Mouse (Mus musculus): ENCODE measurements around the gene Xylt1. TPM values are rescaled to one million over a fixed set of nuclear protein-coding genes. Genes with fewer than 3 reads are reported as not detected.

The Xylt1 gene
- polyA plus RNA-seq, 1 experiment from 2014 or later: 3.8 TPM

DNA sequence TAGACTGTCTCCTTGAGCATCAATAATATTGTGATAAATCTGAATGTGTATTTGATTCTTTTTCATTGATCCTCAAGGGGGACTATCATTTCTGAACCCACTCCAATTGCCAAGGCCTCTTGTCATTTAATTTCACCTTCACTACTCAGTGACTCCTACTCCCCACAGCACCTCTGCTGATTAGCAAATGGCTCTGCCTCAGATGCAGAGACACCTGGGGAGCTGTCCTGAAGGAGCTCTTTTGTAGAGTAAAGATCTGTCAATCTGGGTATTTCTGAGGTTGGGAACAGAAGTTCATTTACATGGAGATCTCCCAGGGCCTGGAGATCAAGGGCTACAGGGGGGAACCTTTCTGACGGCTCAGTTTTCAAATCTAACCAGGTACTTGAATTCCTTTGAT lies 98.2 kb downstream of the Xylt1 start:
- no peak overlapping the region for H3K27ac ChIP-seq (ENCODE audit: low read depth, low read length)
- no peak overlapping the region for H3K4me2 ChIP-seq (ENCODE audit: low read depth, low read length)
- 43% methylated on average over 1 of the region's 1 CpGs for WGBS
- ATAC-seq (ENCODE audit: low read depth): no peak
- no peaks in the 10 kb centered on the region for H3K9me3 ChIP-seq (ENCODE audit: control insufficient read depth, low read length)
- no peaks in the 10 kb centered on the region for H3K27me3 ChIP-seq (ENCODE audit: control insufficient read depth, insufficient read depth, low read length)
- no peaks in the 10 kb centered on the region for H3K4me1 ChIP-seq (ENCODE audit: control insufficient read depth, insufficient read depth, low read length)
- no peak overlapping the region for H3K9ac ChIP-seq (replicated peaks; ENCODE audit: low read depth, low read length)
- no peaks in the 10 kb centered on the region for H3K36me3 ChIP-seq (ENCODE audit: control insufficient read depth, insufficient read depth, low read length)
- no peak overlapping the region for H3K4me3 ChIP-seq (ENCODE audit: low read depth, low read length)

GRCm38 (mm10) chr7:117480831-117481230 lies 100.1 kb downstream of the Xylt1 start:
- H3K27ac ChIP-seq (ENCODE audit: low read depth, low read length): no peak overlapping the region
- H3K4me1 ChIP-seq (ENCODE audit: control insufficient read depth, insufficient read depth, low read length): no peaks in the 10 kb centered on the region
- H3K36me3 ChIP-seq (ENCODE audit: control insufficient read depth, insufficient read depth, low read length): no peaks in the 10 kb centered on the region
- H3K4me3 ChIP-seq (ENCODE audit: low read depth, low read length): no peak overlapping the region
- no peak for ATAC-seq (ENCODE audit: low read depth)
- 79% methylated on average over 5 of the region's 5 CpGs for WGBS
- no peak overlapping the region for H3K4me2 ChIP-seq (ENCODE audit: low read depth, low read length)
- no peak overlapping the region for H3K9ac ChIP-seq (replicated peaks; ENCODE audit: low read depth, low read length)
- H3K9me3 ChIP-seq (ENCODE audit: control insufficient read depth, low read length): no peaks in the 10 kb centered on the region
- no peaks in the 10 kb centered on the region for H3K27me3 ChIP-seq (ENCODE audit: control insufficient read depth, insufficient read depth, low read length)

DNA sequence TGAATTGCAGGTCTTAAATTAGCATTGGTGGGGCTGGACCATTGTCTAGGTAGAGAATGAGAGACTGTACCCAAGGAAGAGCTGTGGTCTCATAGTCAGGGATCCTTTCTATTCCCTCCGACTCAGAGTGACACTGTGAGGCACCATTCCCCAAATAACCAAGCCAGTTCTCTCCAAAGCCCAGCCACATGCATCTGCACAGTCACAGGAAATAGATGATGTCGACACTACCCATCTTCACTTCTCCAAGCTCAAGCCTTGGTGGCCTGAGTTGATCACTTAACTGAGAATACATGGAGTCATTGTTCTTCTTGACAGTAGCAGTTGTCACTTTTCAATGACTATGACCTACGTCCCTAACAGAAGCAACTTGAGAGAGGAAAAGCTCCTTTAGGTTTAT lies 100.6 kb downstream of the Xylt1 start:
- no peaks in the 10 kb centered on the region for H3K27me3 ChIP-seq (ENCODE audit: control insufficient read depth, insufficient read depth, low read length)
- no peak overlapping the region for H3K27ac ChIP-seq (ENCODE audit: low read depth, low read length)
- H3K4me1 ChIP-seq (ENCODE audit: control insufficient read depth, insufficient read depth, low read length): no peaks in the 10 kb centered on the region
- no peaks in the 10 kb centered on the region for H3K9me3 ChIP-seq (ENCODE audit: control insufficient read depth, low read length)
- WGBS: 95% methylated on average over 3 of the region's 3 CpGs
- no peak overlapping the region for H3K9ac ChIP-seq (replicated peaks; ENCODE audit: low read depth, low read length)
- no peak overlapping the region for H3K4me3 ChIP-seq (ENCODE audit: low read depth, low read length)
- H3K4me2 ChIP-seq (ENCODE audit: low read depth, low read length): no peak overlapping the region
- no peak for ATAC-seq (ENCODE audit: low read depth)
- H3K36me3 ChIP-seq (ENCODE audit: control insufficient read depth, insufficient read depth, low read length): no peaks in the 10 kb centered on the region

DNA sequence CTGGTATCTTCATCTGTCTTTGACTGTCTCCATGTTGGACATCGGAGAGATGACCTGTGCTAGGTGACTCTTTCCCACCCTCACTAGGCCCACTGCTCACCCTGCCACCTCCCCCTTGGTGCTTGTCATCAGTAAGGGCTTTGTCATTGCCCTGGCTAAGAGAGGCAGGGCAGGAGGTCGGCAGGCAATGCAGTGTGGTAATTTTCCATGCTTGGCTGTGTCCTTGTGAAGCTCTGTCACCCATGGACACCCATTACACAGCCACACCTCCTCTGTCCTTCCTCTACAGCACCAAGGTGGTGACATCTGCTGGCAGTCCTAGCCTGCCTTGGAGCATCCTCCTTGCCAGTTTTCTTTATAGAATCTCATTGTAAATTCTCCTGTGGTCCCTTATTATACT lies 101.9 kb downstream of the Xylt1 start:
- Histone ChIP-seq H3K27me3 (ENCODE audit: control insufficient read depth, insufficient read depth, low read length) (no peaks in the 10 kb centered on the region), H3K27ac (ENCODE audit: low read depth, low read length) (no peak overlapping the region), H3K4me3 (ENCODE audit: low read depth, low read length) (no peak overlapping the region), H3K4me2 (ENCODE audit: low read depth, low read length) (no peak overlapping the region), H3K9ac (replicated peaks; ENCODE audit: low read depth, low read length) (no peak overlapping the region), H3K9me3 (ENCODE audit: control insufficient read depth, low read length) (no peaks in the 10 kb centered on the region), H3K36me3 (ENCODE audit: control insufficient read depth, insufficient read depth, low read length) (no peaks in the 10 kb centered on the region), H3K4me1 (ENCODE audit: control insufficient read depth, insufficient read depth, low read length) (no peaks in the 10 kb centered on the region)
- ATAC-seq (ENCODE audit: low read depth): no peak
- 70% methylated on average over 2 of the region's 2 CpGs for WGBS

DNA sequence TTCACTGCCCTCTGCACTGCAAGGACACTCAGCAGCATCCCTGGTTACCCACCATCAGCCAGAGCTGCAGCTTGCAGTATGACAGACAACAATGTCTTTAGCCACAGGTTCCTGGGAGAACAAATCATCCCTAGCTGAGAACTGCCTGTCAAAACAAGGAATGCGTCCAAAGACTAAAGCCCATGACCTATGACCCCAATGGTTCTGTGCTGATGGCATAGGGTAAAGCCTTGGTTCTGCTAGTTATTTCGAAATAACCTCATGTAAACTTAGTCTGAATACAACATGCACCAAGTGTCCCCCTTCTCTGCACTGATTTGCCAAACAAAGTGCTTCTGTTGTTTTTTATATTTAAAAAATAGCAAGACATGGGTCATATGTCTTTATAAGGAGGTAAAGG lies 103.8 kb downstream of the Xylt1 start:
- Histone ChIP-seq H3K27ac (ENCODE audit: low read depth, low read length) (no peak overlapping the region), H3K36me3 (ENCODE audit: control insufficient read depth, insufficient read depth, low read length) (no peaks in the 10 kb centered on the region), H3K9ac (replicated peaks; ENCODE audit: low read depth, low read length) (no peak overlapping the region), H3K4me1 (ENCODE audit: control insufficient read depth, insufficient read depth, low read length) (no peaks in the 10 kb centered on the region), H3K4me2 (ENCODE audit: low read depth, low read length) (no peak overlapping the region), H3K4me3 (ENCODE audit: low read depth, low read length) (no peak overlapping the region), H3K9me3 (ENCODE audit: control insufficient read depth, low read length) (no peaks in the 10 kb centered on the region), H3K27me3 (ENCODE audit: control insufficient read depth, insufficient read depth, low read length) (no peaks in the 10 kb centered on the region)
- 76% methylated on average over 2 of the region's 2 CpGs for WGBS
- ATAC-seq (ENCODE audit: low read depth): no peak

DNA sequence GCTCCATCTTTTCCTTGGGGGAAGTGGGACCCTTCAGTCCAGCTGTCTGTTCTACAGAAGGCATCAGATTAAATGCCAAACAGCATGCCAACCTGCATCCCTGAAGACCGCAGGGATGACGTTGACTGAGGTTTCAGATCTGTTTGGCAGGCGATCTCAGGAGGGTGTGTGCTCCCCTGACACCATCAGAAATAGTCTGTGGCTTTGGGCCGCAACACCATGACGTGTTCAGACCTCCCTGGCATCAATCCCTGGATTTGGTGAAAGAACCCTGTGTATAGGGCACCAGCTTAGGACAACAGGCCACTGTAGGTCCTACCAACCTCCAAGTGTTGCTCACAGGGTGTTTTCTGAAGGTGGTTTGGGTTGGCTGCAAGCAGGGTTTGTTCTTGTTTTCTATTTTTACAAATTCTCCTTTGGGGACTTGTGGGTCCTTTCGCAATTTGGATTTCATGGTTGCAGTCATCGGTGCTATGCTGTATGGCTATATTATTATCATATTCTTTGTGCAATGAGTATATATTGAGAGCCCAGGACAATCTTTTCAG lies 104.3 kb downstream of the Xylt1 start:
- 88% methylated on average over 7 of the region's 7 CpGs for WGBS
- ATAC-seq (ENCODE audit: low read depth): no peak

GRCm38 (mm10) chr7:117486425-117487172 lies 105.8 kb downstream of the Xylt1 start:
- no peak overlapping the region for H3K27ac ChIP-seq (ENCODE audit: low read depth, low read length)
- ATAC-seq (ENCODE audit: low read depth): no peak

More for the DNA sequence above, 104.3 kb downstream of the Xylt1 start:
- Histone ChIP-seq H3K27me3 (ENCODE audit: control insufficient read depth, insufficient read depth, low read length) (no peaks in the 10 kb centered on the region), H3K4me2 (ENCODE audit: low read depth, low read length) (no peak overlapping the region), H3K36me3 (ENCODE audit: control insufficient read depth, insufficient read depth, low read length) (no peaks in the 10 kb centered on the region), H3K9ac (replicated peaks; ENCODE audit: low read depth, low read length) (no peak overlapping the region), H3K4me1 (ENCODE audit: control insufficient read depth, insufficient read depth, low read length) (no peaks in the 10 kb centered on the region), H3K4me3 (ENCODE audit: low read depth, low read length) (no peak overlapping the region), H3K9me3 (ENCODE audit: control insufficient read depth, low read length) (no peaks in the 10 kb centered on the region), H3K27ac (ENCODE audit: low read depth, low read length) (no peak overlapping the region)

DNA sequence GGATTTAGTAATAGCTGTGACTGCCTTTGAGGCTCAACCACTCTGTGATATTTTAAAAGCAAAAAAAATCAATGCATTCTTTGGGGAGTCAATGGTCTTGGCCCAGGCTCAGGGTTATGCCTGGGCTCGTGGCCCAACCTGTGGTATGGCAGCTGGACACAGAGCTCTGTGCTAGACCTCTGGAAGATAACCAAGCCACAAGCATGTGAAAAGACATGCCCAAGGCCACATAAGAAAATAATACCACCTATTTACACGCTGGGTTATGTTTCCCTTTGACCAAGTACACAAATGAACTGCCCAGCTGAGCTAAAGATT lies 106.4 kb downstream of the Xylt1 start:
- H3K36me3 ChIP-seq (ENCODE audit: control insufficient read depth, insufficient read depth, low read length): no peaks in the 10 kb centered on the region
- H3K27me3 ChIP-seq (ENCODE audit: control insufficient read depth, insufficient read depth, low read length): no peaks in the 10 kb centered on the region
- H3K27ac ChIP-seq (ENCODE audit: low read depth, low read length): no peak overlapping the region
- H3K4me1 ChIP-seq (ENCODE audit: control insufficient read depth, insufficient read depth, low read length): no peaks in the 10 kb centered on the region
- H3K9me3 ChIP-seq (ENCODE audit: control insufficient read depth, low read length): no peaks in the 10 kb centered on the region
- no peak for ATAC-seq (ENCODE audit: low read depth)
- H3K4me2 ChIP-seq (ENCODE audit: low read depth, low read length): no peak overlapping the region
- no peak overlapping the region for H3K9ac ChIP-seq (replicated peaks; ENCODE audit: low read depth, low read length)
- no peak overlapping the region for H3K4me3 ChIP-seq (ENCODE audit: low read depth, low read length)
- WGBS: 81% methylated on average over 2 of the region's 2 CpGs

More at GRCm38 (mm10) chr7:117486425-117487172, 105.8 kb downstream of the Xylt1 start:
- no peaks in the 10 kb centered on the region for H3K4me1 ChIP-seq (ENCODE audit: control insufficient read depth, insufficient read depth, low read length)
- no peak overlapping the region for H3K4me2 ChIP-seq (ENCODE audit: low read depth, low read length)
- no peaks in the 10 kb centered on the region for H3K36me3 ChIP-seq (ENCODE audit: control insufficient read depth, insufficient read depth, low read length)
- 83% methylated on average over 7 of the region's 7 CpGs for WGBS
- H3K9me3 ChIP-seq (ENCODE audit: control insufficient read depth, low read length): no peaks in the 10 kb centered on the region
- H3K4me3 ChIP-seq (ENCODE audit: low read depth, low read length): no peak overlapping the region
- H3K9ac ChIP-seq (replicated peaks; ENCODE audit: low read depth, low read length): no peak overlapping the region
- H3K27me3 ChIP-seq (ENCODE audit: control insufficient read depth, insufficient read depth, low read length): no peaks in the 10 kb centered on the region

- no peaks in the 10 kb centered on the region for H3K36me3 ChIP-seq (ENCODE audit: control insufficient read depth, insufficient read depth, low read length)
- ATAC-seq (ENCODE audit: low read depth): no peak
Measured at GRCm38 (mm10) chr7:117489973-117490372, 109.2 kb downstream of the Xylt1 start.

More at GRCm38 (mm10) chr7:117489973-117490372, 109.2 kb downstream of the Xylt1 start:
- no peaks in the 10 kb centered on the region for H3K4me1 ChIP-seq (ENCODE audit: control insufficient read depth, insufficient read depth, low read length)
- no peak overlapping the region for H3K4me3 ChIP-seq (ENCODE audit: low read depth, low read length)
- no peak overlapping the region for H3K9ac ChIP-seq (replicated peaks; ENCODE audit: low read depth, low read length)
- no peak overlapping the region for H3K4me2 ChIP-seq (ENCODE audit: low read depth, low read length)
- 85% methylated on average over 5 of the region's 5 CpGs for WGBS
- H3K27me3 ChIP-seq (ENCODE audit: control insufficient read depth, insufficient read depth, low read length): no peaks in the 10 kb centered on the region
- H3K27ac ChIP-seq (ENCODE audit: low read depth, low read length): no peak overlapping the region
- H3K9me3 ChIP-seq (ENCODE audit: control insufficient read depth, low read length): no peaks in the 10 kb centered on the region

Measured in neural tube, embryonic 14.5 days (tissue).